Mouse (Mus musculus): Measurements from ENCODE around the gene Gga2.

Gene Gga2

DNA sequence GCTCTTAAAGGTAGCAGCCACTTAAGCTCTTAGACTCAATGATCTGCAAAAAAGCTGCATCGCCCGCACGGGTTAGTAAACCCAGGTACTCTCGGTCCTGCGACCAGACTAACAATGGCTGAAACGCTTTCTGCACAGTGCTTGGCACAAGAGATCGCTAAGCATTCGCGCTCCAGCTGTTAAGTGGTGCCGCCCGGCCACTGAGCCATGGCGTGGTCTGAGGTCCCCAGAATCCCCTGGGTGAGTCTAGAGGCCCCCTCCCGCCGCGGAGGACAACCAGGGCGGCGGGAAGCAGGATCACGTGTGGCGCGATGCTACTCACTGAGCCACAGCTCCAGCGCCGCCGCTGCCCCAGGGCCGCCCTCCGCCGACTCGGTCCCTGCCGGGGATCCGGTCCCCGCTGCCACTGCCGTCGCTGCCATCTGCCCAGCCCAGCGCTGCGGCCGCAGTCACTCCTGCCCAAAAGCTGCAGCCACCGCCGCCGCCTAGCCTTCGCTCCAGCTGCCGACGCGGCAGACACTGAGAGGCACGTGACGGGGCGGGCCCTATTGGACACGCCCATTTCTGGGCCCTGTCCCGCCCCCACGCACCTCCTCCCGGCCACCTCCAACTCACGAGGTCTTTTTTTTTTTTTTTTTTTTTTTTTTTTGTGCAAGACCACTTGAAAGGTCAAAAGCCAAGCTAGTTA lies at the start of gene Gga2:
Gga2 (minus strand) TSS at position 556 of the 688 bp plus-strand sequence.
- DNase-seq (ENCODE audit: low spot score in 2 of 2) = peak; percentile 76 to 81

DNA sequence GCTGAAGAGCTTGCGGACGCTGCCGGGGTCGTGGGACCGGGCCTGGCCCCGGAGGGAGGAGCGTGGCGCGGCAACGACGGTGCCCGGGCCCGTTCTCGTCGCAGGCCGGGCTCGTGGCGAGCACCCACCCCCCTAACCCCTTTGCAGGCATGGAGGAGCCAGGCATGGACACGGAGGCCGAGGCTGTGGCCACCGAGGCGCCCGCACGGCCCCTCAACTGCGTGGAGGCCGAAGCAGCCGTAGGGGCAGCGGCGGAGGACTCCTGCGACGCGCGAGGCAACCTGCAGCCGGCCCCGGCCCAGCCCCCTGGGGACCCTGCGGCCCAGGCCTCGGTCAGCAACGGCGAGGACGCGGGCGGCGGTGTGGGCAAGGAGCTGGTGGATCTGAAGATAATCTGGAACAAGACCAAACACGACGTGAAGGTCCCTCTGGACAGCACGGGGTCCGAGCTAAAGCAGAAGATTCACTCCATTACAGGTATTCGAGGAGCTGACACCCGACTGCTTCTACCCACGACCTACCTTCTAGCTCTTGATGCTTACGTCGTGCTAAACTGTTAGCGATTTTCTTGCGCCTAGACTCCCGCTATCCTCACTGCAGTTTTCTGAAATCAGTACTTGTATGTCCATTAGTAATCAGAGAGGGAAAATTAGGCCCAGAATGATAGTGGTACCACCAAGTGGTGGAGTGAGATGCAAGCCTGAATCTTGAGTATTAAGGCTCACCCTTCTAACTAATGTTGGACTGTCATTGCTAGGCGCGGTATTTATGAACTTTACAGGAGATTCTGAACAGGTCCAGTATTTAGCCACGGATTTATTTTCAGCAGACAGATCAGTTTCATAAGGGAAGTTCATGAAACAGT lies 46.7 kb upstream of the Gga2 start:
- no peak for DNase-seq (ENCODE audit: low spot score in 2 of 2)

DNA sequence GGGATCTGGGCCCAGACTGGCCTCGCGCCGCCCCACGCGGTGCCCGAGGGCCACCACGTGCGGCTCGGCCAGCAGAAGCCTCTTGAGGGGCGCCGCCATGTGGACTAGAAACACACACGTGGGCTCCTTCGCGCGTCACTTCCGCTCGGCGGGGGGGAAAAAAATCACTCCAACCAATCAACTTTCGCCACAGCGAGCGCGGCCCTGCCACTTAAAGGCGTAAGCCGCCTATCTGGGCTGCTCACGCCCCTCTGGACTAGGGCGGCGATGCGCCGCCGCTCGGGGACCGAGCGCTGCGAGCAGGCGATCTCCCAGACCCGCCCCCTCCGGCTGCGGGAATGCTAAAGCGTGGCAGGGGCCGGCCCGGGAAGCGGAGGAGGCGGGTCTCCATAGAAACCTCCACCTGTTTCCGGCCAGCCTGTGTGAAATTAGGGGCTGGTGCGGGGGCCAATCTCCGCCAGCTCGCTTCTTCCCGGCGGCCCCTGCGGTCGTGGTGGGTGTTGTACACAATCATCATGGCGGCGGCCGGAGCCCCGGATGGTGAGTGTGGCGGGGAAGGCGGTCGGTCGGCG lies 46.0 kb upstream of the Gga2 start, which contains the start of the genes Ubfd1 and Ears2:
Ubfd1 (plus strand) TSS at position 231 of the 572 bp plus-strand sequence.
Ears2 (minus strand) TSS at position 319 of the 572 bp plus-strand sequence.
- DNase-seq (ENCODE audit: low spot score in 2 of 2) = peak; percentile 85 to 87

DNA sequence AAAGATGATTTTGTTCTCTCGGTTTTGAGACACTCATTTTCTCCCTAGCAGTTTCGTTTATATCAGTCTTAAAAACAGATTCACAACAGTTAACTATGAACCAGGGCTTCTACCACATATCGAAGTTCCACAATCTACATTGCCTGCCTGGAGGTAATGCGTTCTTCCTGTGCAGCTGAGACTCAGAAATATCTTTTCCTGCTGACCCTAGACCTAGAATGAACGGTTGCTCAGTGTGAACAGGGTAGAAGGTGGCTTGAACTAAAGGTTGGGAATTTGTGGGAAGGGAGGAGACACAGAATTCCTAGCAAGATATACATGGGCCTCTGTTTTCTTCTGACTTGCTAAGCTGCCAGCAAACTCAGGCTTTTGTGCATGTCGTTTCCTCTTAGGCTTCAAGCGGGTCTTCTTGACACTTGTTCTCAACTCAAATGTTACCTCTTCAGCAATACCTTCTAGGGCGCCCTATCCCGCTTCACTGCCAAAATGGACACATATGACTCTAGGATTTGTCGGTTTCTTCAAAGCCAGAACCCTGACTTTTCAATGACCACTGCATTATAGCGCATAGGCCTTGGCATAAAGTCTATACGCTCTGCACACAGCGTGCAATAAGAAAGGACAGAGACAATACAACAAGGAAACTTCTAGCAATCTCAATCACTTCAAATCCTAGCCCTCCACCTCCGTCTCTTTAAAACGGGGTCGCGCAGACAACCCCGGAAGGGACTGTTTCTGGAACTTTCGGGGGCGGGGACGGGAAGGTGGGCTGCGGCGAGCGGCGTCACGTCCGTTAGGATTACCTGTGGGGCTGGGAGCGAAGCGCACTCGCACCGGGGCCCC lies 45.3 kb upstream of the Gga2 start:
- DNase-seq (ENCODE audit: low spot score in 2 of 2) = no peak

DNA sequence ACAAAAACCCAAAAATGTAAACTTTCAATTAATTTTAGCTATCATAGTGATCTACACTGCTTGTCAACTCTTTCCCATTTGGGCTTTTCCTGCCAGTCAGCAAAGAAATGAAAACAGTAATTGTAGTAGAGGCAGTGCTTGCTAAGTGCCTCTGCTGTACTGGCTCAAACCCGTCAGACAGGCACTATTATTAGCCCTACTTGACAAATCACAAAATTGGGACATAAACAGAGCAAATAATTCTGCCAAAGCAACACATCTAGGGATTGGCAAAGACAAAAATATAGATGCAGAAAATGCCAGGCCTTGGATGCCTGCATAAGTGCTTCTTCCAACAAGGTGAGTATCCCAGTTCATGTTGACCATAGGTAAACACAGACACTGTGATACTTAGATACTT lies 44.6 kb upstream of the Gga2 start:
- DNase-seq (ENCODE audit: low spot score in 2 of 2) = no peak

DNA sequence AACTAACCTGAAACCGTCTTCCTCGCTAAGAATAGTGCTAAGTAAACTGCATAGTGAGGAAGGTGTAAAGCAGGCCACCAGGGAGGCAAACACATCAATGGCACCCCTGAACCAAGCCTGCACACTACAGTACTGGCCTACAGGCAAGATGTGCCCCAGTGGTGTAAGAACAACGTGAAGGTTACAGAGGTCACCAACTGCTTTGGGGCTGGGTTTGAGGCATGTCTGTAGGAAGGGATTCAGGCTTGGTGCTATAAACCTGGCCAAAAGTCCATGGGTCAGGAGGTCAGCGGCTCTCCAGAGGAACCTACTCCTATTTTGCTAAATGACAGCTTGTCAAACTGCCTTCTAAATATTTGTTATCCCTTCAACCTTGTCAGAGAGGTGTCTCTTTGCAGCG lies 35.6 kb upstream of the Gga2 start:
- DNase-seq (ENCODE audit: low spot score in 2 of 2) = no peak

DNA sequence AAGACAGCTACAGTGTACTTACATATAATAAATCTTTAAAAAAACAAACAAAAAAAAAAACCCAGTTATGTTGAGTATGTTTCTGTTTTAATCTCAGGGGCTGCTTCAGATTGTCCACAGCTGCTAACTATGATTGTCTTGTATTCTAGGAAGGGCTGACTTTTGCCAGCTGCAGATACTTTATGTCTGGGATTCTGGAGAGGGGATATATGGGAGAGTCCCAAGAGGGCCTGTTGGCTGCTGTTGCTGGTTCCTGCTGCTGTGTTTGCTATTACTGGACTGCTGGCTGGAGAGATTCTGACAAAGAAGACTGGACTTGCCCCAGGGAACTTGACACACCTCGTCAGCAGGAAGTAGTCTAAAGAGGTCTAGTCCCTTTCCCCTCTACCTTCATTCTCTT lies 29.8 kb upstream of the Gga2 start:
- DNase-seq (ENCODE audit: low spot score in 2 of 2) = no peak

DNA sequence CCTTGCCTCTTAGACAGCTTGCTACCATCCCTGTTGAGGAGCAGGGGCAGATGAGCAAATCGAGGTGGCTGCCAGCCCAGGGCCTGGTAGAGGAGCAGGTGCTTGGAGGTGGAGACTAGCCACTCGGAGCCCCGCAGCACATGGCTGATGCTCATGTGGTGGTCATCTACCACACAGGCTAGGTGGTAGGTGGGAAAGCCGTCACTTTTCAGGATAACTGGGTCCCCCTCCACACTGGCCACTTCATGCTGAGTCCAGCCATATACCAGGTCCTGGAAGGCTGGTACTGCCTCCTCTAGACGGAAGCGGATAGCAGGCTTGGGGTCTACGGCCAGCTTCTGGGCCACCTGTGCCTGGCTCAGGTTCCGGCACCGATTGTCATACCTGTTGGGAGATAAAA lies 27.2 kb upstream of the Gga2 start:
- no peak for DNase-seq (ENCODE audit: low spot score in 2 of 2)

DNA sequence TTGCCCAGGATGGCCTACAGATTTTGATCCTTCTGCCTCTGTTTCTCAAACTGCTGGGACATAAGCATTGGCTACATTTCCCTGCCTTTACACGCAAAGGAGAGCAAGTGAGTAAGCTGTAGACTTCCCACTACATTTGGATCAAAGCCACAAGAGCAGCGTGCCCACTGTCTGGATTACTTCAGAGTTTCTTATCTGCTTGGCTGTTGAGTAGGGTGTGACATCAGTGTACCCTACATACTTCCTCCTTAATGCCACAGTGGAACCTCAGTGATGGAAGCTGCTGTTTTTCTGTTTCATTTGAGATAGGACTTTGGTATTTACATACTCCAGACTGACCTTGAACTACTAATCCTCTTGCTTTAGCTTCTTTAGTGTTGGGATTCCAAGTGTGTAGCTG lies 25.8 kb upstream of the Gga2 start:
- DNase-seq (ENCODE audit: low spot score in 2 of 2) = no peak

DNA sequence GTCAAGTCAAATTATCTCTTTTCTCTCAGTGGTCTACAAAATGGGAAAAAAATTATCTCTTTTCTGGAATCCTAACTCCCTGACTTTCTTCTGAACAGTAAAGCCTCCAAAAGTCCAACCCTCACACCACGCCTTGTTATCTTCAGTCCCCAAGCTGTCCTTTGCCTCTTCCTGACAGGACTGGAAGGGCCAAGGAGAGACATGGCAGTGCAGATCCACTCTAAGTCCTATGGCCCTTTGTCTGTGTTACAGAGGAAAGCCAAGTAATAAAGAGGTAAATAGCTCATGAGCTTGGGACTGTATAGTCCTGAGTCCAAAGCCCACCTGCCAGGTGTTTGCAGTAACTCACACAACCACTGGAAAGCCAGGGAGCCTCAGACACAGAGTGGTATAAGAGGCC lies 24.7 kb upstream of the Gga2 start:
- DNase-seq (ENCODE audit: low spot score in 2 of 2) = no peak

DNA sequence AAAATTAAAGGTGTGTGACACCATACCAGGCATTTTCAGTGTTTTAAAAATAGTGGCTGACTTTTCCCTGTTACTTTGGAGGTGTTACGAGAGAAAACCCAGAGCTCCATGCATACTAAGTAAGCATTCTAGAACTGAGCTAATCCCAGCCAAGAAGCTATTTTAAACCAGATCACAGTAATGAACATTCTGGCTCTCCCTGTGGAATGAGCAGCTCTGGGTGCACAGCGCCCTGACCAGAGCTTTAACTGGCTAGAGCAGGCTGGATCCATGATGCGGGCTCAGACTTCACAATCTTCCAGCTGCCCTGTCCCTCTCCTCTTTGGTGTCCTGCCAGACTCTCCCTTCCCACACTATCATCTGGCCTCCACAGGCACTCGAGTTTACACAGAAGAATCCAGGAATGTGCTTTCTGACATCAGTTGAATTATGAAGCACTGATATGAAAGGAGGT lies 24.2 kb upstream of the Gga2 start:
- no peak for DNase-seq (ENCODE audit: low spot score in 2 of 2)

DNA sequence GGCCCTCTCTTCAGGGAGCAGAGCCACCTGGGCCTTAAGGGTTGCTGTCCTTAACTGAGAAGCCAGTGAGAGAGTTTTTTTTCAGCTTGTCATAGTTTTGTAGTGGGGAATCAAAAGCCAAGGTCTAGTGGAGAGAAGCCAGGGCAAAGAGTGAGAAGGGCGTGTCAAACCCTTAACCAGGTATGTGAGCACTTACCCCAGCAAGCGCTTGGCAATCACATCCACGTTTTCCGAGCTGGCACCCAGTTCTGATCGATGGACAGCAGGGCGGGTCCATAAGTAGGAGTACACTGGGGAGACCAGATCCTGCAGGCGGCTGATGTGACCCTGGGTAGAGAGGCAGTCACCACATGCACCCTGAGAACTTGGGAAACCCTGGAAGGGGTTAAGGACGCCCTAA lies 23.1 kb upstream of the Gga2 start:
- no peak for DNase-seq (ENCODE audit: low spot score in 2 of 2)

DNA sequence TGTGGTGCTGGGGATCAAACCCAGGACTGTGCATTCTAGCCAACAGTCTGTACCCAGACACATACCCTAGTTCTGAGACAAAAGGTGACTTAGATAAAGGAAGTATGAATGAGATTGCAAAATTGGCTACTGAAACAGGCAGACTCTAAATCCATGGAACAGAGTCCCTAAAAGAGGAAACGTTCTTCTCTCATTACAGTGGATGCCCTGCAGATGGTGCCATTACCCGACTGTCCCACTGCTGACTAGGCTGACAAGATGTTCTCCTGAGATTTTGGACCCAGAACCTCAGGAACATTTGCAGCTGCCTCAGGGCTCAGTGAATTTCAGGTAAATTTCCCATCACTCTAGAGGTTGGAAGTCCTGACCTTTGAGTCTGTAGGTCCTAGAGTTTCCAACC lies 13.3 kb upstream of the Gga2 start:
- DNase-seq (ENCODE audit: low spot score in 2 of 2) = no peak

DNA sequence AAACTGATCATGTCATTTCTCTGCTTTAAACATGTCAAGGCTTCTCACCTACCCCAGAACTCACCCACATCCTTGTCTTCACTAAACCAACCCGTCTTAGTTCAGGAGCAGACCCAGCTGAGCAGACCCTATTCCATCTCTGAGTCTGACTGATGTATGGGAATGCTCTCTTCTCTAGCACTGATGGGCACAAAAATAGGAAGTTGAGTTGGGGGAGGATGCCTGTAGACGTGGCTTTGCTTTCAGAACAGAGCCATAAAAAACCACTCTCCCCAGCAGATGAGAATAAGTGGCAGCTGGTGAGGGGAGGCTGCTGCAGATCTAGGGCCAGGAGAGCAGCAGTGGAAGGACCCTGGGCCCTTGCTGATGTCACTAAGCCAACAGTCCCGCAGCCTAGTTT lies 12.3 kb upstream of the Gga2 start:
- no peak for DNase-seq (ENCODE audit: low spot score in 2 of 2)

DNA sequence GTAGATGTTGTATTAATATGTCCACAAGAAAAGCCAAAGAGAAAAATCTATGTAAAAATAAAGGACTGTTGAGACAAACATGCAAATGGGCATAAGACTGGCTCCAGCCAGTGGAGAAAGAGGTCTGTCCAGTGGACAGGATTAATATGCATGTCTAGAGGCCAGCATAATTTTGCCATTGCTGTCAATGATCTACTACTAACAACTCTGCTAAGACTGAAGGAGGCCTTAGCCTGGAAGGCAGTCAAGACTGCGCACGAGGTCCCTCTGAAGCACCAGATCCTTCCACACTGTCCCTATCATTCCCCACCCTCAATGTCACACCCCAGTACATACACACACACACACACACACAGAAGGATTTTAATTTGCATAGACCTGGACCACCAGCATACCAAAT lies 1.1 kb upstream of the Gga2 start:
- DNase-seq (ENCODE audit: low spot score in 2 of 2) = no peak

DNA sequence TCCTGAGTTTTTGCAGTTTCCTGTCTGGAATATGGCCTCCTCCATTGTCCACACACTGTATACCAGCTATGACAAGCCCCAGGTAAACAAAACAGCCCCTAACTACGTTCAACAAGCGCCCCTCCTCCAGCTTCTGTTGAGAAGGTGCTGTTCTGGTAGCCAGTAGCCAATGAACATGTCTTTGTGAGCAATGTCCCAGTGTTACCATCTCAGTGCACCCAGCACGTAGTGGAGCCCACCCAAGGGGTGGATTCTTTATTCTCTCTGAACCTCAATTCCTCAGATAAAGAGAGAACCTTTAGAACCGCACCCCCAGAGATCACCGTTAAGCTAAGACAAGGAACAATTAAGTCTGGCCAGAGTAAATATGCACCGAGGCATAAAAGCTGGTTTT lies 752 bp downstream of the Gga2 start:
- DNase-seq (ENCODE audit: low spot score in 2 of 2) = no peak

DNA sequence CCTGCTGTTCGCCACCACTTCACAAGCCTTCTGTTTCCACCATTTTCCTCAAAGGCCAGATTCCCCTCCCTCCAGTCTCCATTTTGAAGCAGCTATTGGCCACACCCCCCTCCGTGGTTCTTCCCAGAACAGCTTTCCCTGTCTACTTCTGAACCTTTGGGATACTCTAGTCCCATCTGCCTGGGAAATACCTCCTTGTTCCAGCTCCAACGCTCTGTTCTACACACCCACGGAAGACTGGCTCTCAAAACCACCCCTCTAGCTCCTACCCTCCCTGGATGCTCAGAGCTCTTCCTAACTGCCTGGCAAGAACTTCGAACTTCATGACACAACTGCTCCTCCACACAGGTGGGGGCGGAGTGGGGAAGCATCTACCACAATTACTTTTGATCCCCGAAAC lies 2.0 kb downstream of the Gga2 start:
- no peak for DNase-seq (ENCODE audit: low spot score in 2 of 2)

DNA sequence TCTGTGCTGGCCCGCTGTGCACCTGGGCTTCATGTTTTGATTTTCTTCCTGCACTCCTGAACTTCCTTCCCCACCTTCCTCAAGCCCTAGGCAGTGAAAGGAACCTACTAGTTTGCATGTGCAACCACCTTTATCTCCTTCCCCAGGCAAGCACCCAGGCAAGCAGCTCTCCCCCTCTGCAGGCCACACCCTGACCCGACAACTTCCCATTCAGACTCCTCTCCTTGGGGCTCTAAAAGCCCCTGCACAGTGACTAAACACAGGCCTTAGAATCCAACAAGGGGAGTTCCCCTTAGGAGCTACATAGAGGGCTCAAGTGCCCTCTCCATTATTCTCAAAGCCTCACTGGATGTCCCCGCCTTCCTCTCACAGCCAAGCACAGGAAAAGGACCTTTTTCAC lies 2.8 kb downstream of the Gga2 start:
- DNase-seq (ENCODE audit: low spot score in 2 of 2) = no peak

DNA sequence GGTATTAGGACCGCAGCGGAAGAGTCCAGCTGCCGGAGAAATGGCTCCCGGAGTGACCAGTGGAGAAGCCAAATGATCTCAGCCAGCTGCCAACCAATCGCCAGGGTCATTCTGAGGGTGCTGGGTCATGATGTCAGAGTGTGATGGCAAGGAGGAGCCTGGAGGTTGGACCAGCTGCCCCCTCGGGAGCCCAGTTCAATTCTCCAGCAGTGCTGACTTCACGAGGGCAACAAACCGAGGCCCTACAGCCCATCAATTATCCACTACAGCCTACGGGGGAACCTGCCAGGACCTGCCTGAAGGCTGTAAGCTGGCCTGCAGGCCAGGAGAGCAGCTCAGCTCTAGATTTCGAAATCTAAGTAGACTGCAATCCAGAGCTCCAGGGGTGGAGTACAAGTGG lies 5.3 kb downstream of the Gga2 start:
- DNase-seq (ENCODE audit: low spot score in 2 of 2) = no peak

DNA sequence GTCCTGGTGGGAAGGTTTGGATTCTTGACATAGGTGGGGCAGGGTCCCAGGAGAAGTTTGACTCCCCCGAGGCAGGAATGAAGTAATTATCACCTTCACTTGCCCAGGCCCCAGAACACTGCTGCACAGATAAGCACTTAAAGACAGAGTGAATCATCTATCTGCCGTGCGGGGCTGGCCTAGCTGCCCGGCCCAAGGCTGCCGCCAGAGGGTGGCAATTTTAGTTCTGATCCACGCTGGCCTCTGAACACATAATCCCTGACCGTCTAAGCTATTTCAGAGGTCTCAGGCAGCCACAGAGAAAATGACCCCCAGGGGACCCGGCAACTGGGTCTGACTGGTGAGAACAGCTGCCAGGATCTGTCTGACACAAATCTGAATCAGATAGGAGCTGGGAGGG lies 5.9 kb downstream of the Gga2 start:
- no peak for DNase-seq (ENCODE audit: low spot score in 2 of 2)

DNA sequence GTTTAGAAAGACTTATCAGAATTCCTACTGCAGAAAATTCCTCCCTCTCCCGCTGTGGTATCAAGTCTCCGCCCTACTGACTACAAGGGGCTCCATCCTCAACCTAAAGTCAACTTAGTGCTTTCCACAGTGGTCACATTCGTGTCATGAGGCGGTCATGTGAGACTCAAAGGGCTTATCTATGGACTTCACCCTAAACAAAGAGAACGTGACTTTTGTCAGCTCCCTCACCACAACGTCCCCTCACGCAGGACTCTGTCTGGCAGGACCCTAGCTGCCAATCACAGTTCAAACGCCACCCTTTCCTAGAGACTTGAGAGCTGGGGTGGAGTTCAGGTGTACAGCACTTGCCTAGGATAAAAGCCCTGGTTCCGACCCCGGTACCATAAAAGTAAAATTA lies 8.1 kb downstream of the Gga2 start:
- DNase-seq (ENCODE audit: low spot score in 2 of 2) = no peak

DNA sequence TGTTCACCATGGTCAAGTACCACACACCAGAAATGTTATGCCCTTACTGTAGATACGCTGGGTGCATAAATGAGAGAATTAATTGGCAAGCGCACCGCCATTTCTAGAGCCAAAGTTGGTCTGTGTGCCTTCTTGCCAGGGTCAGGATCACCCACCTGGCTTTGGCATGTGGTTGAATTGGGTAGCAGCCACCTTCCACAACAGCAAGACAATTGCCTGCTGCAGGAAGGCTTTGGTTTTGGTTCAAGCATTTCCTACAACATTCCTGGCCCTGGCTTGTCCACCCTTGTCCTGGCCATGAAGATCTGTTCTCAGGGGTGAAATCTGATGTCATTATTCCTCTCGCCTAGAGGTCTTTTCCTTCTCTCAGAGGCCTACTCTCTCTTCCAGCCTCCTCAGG lies 8.7 kb downstream of the Gga2 start:
- DNase-seq (ENCODE audit: low spot score in 2 of 2) = no peak
